Mouse (Mus musculus) lung, postnatal 0 days (tissue): ENCODE results near the gene Khdc4. TPM values are rescaled to one million over a fixed set of nuclear protein-coding genes. Genes with fewer than 3 reads are reported as not detected.

Source experiments
- ATAC-seq: fragments of 200-750 bp; cut with Nextera tagmentation; 2 replicates; pipeline ENCODE4 v1.8.0; 2017; ENCODE audit warnings: moderate library complexity
- DNase-seq: peaks from one replicate; pipeline ENCODE4 v3.0.0-alpha.2; 2016; ENCODE audit warnings: low spot score
- H3K27ac ChIP-seq: fragments of 300-500 bp; sonication (generic); 2 replicates; pipeline ENCODE4 v1.5.1; 2014; ENCODE audit warnings: antibody characterized with exemption, mild to moderate bottlenecking, low read length, mixed read lengths
- H3K27me3 ChIP-seq: fragments of 300-500 bp; sonication (generic); replicated peaks from 2 replicates; pipeline ENCODE4 v1.6.1; 2014; ENCODE audit warnings: low read length, mixed read lengths; ENCODE audit not compliant: insufficient read depth
- H3K36me3 ChIP-seq: fragments of 300-500 bp; sonication (generic); 2 replicates; pipeline ENCODE4 v1.6.1; 2014; ENCODE audit warnings: low read length, mixed read lengths; ENCODE audit not compliant: insufficient read depth
- H3K4me1 ChIP-seq: fragments of 300-500 bp; sonication (generic); 2 replicates; pipeline ENCODE4 v1.6.1; 2014; ENCODE audit warnings: antibody characterized with exemption, low read depth, low read length, mixed read lengths; ENCODE audit not compliant: insufficient read depth
- H3K4me2 ChIP-seq: fragments of 300-500 bp; sonication (generic); replicated peaks from 2 replicates; pipeline ENCODE4 v1.6.1; 2014; ENCODE audit warnings: low read depth, mild to moderate bottlenecking, low read length, moderate library complexity, mixed read lengths
- H3K4me3 ChIP-seq: fragments of 300-500 bp; sonication (generic); 2 replicates; pipeline ENCODE4 v1.5.1; 2014; ENCODE audit warnings: low read depth, low read length
- H3K9ac ChIP-seq: fragments of 300-500 bp; sonication (generic); replicated peaks from 2 replicates; pipeline ENCODE4 v1.6.1; 2014; ENCODE audit warnings: low read depth, mild to moderate bottlenecking
- H3K9me3 ChIP-seq: fragments of 300-500 bp; sonication (generic); 2 replicates; pipeline ENCODE4 v1.6.1; 2016; ENCODE audit warnings: low read length, mixed read lengths
- CTCF ChIP-seq: IDR thresholded peaks from 2 replicates; pipeline ENCODE4 v1.5.1; 2016; ENCODE audit warnings: antibody characterized with exemption, mild to moderate bottlenecking
- EP300 ChIP-seq: IDR thresholded peaks from 2 replicates; pipeline ENCODE4 v1.6.1; 2016; ENCODE audit warnings: antibody characterized with exemption, mild to moderate bottlenecking, control low read depth
- WGBS: fragments of 180-500 bp; shearing (Covaris S2); extraction: QIAGEN DNeasy Blood & Tissue Kit; methylation state at CpG from one replicate; pipeline ENCODE4 v1.1.7; 2014; 5-methylcytosine and 5-hydroxymethylcytosine counted together
- polyA plus RNA-seq: library from polyadenylated mRNA; unstranded; fragments of >200 nt; fragmentation: Nextera tagmentation; extraction: Ambion mirVana; gene quantifications from 2 replicates; pipeline ENCODE4 v1.2.1, GENCODE M21; 2015

Gene Khdc4
- polyA plus RNA-seq, 1 experiment from 2014 or later: 42.3 TPM

GRCm38 (mm10) chr3:88716399-88717197 lies 31.0 kb downstream of the Khdc4 start, which contains the start of gene Rit1:
Gene Rit1, plus strand, starts transcription at chr3:88716838.
- peak; percentile 95 for DNase-seq
- peak within 1 kb of the TSS; percentile 83 for H3K4me3 ChIP-seq
- peaks cover 16% of the 10 kb centered on the region; the same call in 1 of the 2 replicates for H3K36me3 ChIP-seq

GRCm38 (mm10) chr3:88717198-88717798 lies 31.7 kb downstream of the Khdc4 start:
- Histone ChIP-seq H3K9ac (peak overlapping the region; percentile 76), H3K9me3 (no peaks in the 10 kb centered on the region), H3K4me1 (peaks cover 16% of the 10 kb centered on the region; the same call in 1 of the 2 replicates), H3K36me3 (peaks cover 9% of the 10 kb centered on the region; the same call in 1 of the 2 replicates), H3K27me3 (no peaks in the 10 kb centered on the region), H3K27ac (peak overlapping the region; percentile 82), H3K4me3 (peak overlapping the region; percentile 83), H3K4me2 (peak overlapping the region; percentile 84)
- ATAC-seq (peak; percentile 46), DNase-seq (peak; percentile 59)
- peak; percentile 30 for TF ChIP-seq CTCF
- no peak for TF ChIP-seq EP300
- under 1% methylated on average over 9 of the region's 9 CpGs for WGBS

More at GRCm38 (mm10) chr3:88716399-88717197, 31.0 kb downstream of the Khdc4 start, which contains the start of gene Rit1:
- WGBS: under 1% methylated on average over 27 of the region's 27 CpGs
- peak within 1 kb of the TSS; percentile 76 for H3K9ac ChIP-seq
- H3K4me1 ChIP-seq: peaks cover 16% of the 10 kb centered on the region; the same call in 1 of the 2 replicates
- ATAC-seq: peak; percentile 92
- no peaks in the 10 kb centered on the region for H3K9me3 ChIP-seq
- TF ChIP-seq CTCF: no peak
- TF ChIP-seq EP300: no peak
- peak within 1 kb of the TSS; percentile 84 for H3K4me2 ChIP-seq
- H3K27me3 ChIP-seq: no peaks in the 10 kb centered on the region
- H3K27ac ChIP-seq: peak within 1 kb of the TSS; percentile 82

GRCm38 (mm10) chr3:88717831-88718230 lies 32.2 kb downstream of the Khdc4 start:
- DNase-seq: peak; percentile 56
- peaks cover 8% of the 10 kb centered on the region; the same call in 1 of the 2 replicates for H3K36me3 ChIP-seq
- 0 out of 2 replicates have a peak overlapping the region, but pooled peaks have one; percentile 29 for H3K27ac ChIP-seq
- no peak for TF ChIP-seq CTCF
- TF ChIP-seq EP300: no peak
- peak overlapping the region; percentile 84 for H3K4me2 ChIP-seq
- no peak overlapping the region for H3K9ac ChIP-seq
- no peaks in the 10 kb centered on the region for H3K9me3 ChIP-seq
- H3K4me3 ChIP-seq: peak overlapping the region; percentile 83
- 18% methylated on average over 1 of the region's 1 CpGs for WGBS
- no peaks in the 10 kb centered on the region for H3K27me3 ChIP-seq
- no peak for ATAC-seq
- H3K4me1 ChIP-seq: peaks cover 16% of the 10 kb centered on the region; the same call in 1 of the 2 replicates

GRCm38 (mm10) chr3:88719098-88719497 lies 33.5 kb downstream of the Khdc4 start:
- H3K9me3 ChIP-seq: no peaks in the 10 kb centered on the region
- 11% methylated on average over 2 of the region's 2 CpGs for WGBS
- H3K36me3 ChIP-seq: no peaks in the 10 kb centered on the region

GRCm38 (mm10) chr3:88736556-88736955 lies 51.0 kb downstream of the Khdc4 start:
- no peak overlapping the region for H3K4me2 ChIP-seq
- DNase-seq: peak; percentile 60
- H3K27ac ChIP-seq: no peak overlapping the region
- no peaks in the 10 kb centered on the region for H3K36me3 ChIP-seq
- peak; percentile 57 for ATAC-seq
- WGBS: 54% methylated on average over 2 of the region's 2 CpGs
- TF ChIP-seq EP300 (no peak), CTCF (no peak)
- no peaks in the 10 kb centered on the region for H3K9me3 ChIP-seq
- no peaks in the 10 kb centered on the region for H3K4me1 ChIP-seq
- no peaks in the 10 kb centered on the region for H3K27me3 ChIP-seq
- H3K9ac ChIP-seq: no peak overlapping the region
- H3K4me3 ChIP-seq: no peak overlapping the region

More at GRCm38 (mm10) chr3:88719098-88719497, 33.5 kb downstream of the Khdc4 start:
- Histone ChIP-seq H3K27ac (peak overlapping the region; percentile 29), H3K4me1 (peaks cover 16% of the 10 kb centered on the region; the same call in 1 of the 2 replicates), H3K27me3 (no peaks in the 10 kb centered on the region), H3K4me2 (peak overlapping the region; percentile 84; the same call in 1 of the 2 replicates), H3K9ac (no peak overlapping the region), H3K4me3 (no peak overlapping the region)
- ATAC-seq (peak; percentile 91), DNase-seq (peak; percentile 90)
- TF ChIP-seq CTCF: peak; percentile 57
- TF ChIP-seq EP300: no peak

- Histone ChIP-seq H3K27me3 (no peaks in the 10 kb centered on the region), H3K4me3 (no peak overlapping the region), H3K4me1 (no peaks in the 10 kb centered on the region), H3K4me2 (no peak overlapping the region), H3K9ac (no peak overlapping the region), H3K9me3 (no peaks in the 10 kb centered on the region), H3K36me3 (no peaks in the 10 kb centered on the region), H3K27ac (no peak overlapping the region)
- ATAC-seq: peak; percentile 53
- 40% methylated on average over 3 of the region's 3 CpGs for WGBS
- peak; percentile 87 for TF ChIP-seq CTCF
- no peak for TF ChIP-seq EP300
- DNase-seq: peak; percentile 67
Measured at GRCm38 (mm10) chr3:88738641-88739040, 53.0 kb downstream of the Khdc4 start.
